Mouse (Mus musculus) left cerebral cortex, adult 11 months (tissue): ENCODE results near the gene Fbxl17.
A peak's percentile ranks its signal among the peaks of the same experiment; 100 is the strongest.

Experiments
- DNase-seq: peaks from one replicate; pipeline ENCODE4 v3.0.0; 2022; ENCODE audit warnings: low spot score

The Fbxl17 gene

GRCm38 (mm10) chr17:63045297-63045696 lies 454.5 kb downstream of the Fbxl17 start:
- no peak for DNase-seq

GRCm38 (mm10) chr17:63043046-63043675 lies 456.7 kb downstream of the Fbxl17 start:
- no peak for DNase-seq

DNA sequence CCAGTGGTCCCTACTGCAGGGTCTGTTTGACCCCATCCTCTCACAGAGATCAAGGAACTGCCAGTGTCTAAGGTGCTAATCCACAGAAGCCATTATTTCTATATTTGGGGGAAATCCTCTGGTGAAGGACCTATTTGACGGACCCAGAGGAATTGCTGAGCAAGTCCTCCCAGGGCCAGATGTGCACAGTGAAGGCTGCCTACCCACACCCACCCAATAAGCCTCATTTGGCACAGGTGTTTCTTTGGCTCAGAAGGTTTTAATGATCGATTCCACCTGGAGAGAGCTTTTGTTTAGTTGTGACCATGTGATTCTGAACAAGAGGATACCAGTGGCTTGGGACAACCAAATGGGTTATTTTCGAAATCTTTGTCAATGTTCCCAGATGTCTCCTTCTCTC lies 462.3 kb downstream of the Fbxl17 start:
- DNase-seq, result no peak

- DNase-seq, result no peak
Observed at GRCm38 (mm10) chr17:63033141-63033540, 466.7 kb downstream of the Fbxl17 start.

- DNase-seq, result no peak
Observed at GRCm38 (mm10) chr17:63029105-63029504, 470.7 kb downstream of the Fbxl17 start.

GRCm38 (mm10) chr17:63025238-63025637 lies 474.6 kb downstream of the Fbxl17 start:
- peak; percentile 22 for DNase-seq

GRCm38 (mm10) chr17:63017605-63018167 lies 482.1 kb downstream of the Fbxl17 start:
- no peak for DNase-seq

DNA sequence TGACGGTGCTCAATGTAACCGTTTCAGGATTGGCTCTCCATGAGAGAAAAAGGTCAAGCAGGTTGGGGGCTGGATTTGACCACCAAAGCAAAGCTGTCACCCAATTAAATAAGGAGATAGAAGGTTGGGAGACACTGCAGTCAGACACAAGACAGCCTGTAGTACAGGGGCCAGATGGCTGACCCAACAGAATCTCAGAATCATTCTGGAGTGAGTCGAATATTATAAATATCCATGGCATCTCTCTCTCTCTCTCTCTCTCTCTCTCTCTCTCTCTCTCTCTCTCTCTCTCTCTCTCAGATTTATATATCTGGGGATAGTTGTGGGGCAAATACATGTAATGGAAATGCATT lies 487.3 kb downstream of the Fbxl17 start:
- no peak for DNase-seq

GRCm38 (mm10) chr17:63011893-63012570 lies 487.8 kb downstream of the Fbxl17 start:
- peak; percentile 86 for DNase-seq

GRCm38 (mm10) chr17:63010830-63011229 lies 489.0 kb downstream of the Fbxl17 start:
- no peak for DNase-seq

DNA sequence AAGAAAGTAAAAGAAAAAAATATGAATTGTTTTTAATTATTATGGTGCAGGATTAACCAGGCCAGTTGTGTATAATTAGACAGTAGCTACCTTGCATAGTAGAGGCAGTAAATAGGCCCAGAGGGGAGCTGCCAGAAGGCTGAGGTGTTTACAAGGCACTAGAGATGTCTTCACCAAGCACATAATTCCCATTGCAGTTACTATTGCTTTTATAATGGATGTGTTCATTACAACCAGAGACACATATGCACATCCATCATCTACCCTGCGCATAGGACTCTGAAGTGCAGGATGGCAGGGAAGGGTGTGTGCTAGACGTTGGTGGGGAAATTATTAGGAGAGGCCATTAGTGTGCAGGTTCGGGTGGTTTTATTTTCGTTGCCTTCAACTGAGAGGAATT lies 491.0 kb downstream of the Fbxl17 start:
- DNase-seq, result no peak

- DNase-seq, result no peak
Observed at GRCm38 (mm10) chr17:63008277-63008676, 491.5 kb downstream of the Fbxl17 start.

GRCm38 (mm10) chr17:63007876-63008275 lies 491.9 kb downstream of the Fbxl17 start:
- DNase-seq, result no peak
